Mouse (Mus musculus): ENCODE data around the gene Dtx1. TPM values are rescaled to one million over a fixed set of nuclear protein-coding genes. Genes with fewer than 3 reads are reported as not detected.

Gene Dtx1
- polyA plus RNA-seq, 1 experiment from 2014 or later = 5.0 TPM

DNA sequence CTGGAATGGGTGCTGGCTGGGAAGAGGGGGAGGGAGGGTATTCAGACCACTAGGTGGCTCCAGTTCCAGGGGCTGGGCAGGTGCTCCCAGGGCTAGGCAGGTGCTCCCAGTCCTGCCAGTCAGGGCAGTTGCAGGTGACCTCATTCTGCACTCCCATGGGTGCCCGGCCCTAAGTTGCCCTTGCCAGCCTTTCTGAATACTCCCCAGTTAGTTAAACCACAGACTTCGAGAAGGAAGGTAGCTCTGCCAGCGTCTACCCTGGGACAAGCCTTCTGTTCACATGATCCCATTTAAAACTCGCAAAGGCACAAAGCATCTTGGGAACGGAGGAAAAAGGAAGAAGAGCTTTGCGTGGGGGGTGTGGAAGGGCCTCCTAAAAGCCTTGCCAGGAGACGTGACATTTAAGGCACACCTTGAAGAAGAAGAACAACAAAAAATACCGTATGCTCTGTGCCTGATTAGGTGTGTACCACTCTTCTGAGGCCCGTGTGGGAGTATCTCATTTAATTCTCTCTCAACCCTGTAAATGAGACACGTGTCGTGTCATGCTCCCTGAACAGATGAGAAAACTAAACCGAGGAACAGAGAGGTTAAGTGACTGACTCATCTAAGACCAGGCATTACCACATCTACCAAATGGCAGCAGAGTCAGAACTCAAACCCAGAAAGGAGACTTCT, 63.8 kb downstream of the Dtx1 start:
- H3K9ac ChIP-seq (ENCODE audit: low read depth, low read length) = no peak overlapping the region
- H3K4me1 ChIP-seq (replicated peaks; ENCODE audit: control insufficient read depth, insufficient read depth, low read length) = peaks cover 2% of the 10 kb centered on the region; the same call in 1 of the 2 replicates
- WGBS = 42% methylated on average over 12 of the region's 12 CpGs
- no peak overlapping the region for H3K4me3 ChIP-seq (ENCODE audit: low read depth, low read length)
- peaks cover 31% of the 10 kb centered on the region for H3K27me3 ChIP-seq (ENCODE audit: control insufficient read depth, insufficient read depth, low read length)
- H3K4me2 ChIP-seq (replicated peaks; ENCODE audit: low read depth, low read length) = no peak overlapping the region
- DNase-seq (ENCODE audit: low spot score) = no peak
- no peak for ATAC-seq (ENCODE audit: low FRiP score)
- no peaks in the 10 kb centered on the region for H3K9me3 ChIP-seq (ENCODE audit: control insufficient read depth, low read length)
- H3K27ac ChIP-seq (ENCODE audit: low read depth, low read length) = no peak overlapping the region
- H3K36me3 ChIP-seq (ENCODE audit: control insufficient read depth, insufficient read depth, low read length) = no peaks in the 10 kb centered on the region

DNA sequence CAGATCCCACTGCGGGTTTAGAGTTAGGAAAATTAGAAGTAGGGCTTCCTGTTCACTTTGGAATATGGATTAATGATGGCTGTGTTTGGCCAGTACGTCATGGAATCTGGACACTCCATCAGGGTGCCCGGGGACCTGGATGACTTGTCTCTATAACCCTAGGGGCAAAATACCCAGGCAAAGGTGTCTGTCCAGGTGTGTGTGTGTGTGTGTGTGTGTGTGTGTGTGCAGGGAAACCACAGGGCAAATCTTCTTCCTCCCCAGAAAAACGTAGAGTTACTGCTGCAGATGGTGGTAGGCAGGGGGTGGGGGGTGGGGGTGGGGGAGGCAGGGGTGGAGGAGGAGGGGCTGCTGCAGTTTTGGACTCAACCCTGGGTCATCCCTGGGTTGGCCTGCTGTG, 64.4 kb downstream of the Dtx1 start:
- WGBS = 82% methylated on average over 3 of the region's 4 CpGs
- Histone ChIP-seq H3K36me3 (ENCODE audit: control insufficient read depth, insufficient read depth, low read length) (no peaks in the 10 kb centered on the region), H3K9ac (ENCODE audit: low read depth, low read length) (no peak overlapping the region), H3K9me3 (ENCODE audit: control insufficient read depth, low read length) (no peaks in the 10 kb centered on the region), H3K4me3 (ENCODE audit: low read depth, low read length) (no peak overlapping the region), H3K4me2 (replicated peaks; ENCODE audit: low read depth, low read length) (no peak overlapping the region), H3K27me3 (ENCODE audit: control insufficient read depth, insufficient read depth, low read length) (peaks cover 31% of the 10 kb centered on the region), H3K27ac (ENCODE audit: low read depth, low read length) (no peak overlapping the region), H3K4me1 (replicated peaks; ENCODE audit: control insufficient read depth, insufficient read depth, low read length) (peaks cover 2% of the 10 kb centered on the region; the same call in 1 of the 2 replicates)
- ATAC-seq (ENCODE audit: low FRiP score) (no peak), DNase-seq (ENCODE audit: low spot score) (no peak)

- DNase-seq (ENCODE audit: low spot score) (no peak), ATAC-seq (ENCODE audit: low FRiP score) (no peak)
- WGBS = 71% methylated on average over 6 of the region's 6 CpGs
Observed at GRCm38 (mm10) chr5:120645851-120646250, 65.9 kb downstream of the Dtx1 start.

GRCm38 (mm10) chr5:120644227-120644626, 67.5 kb downstream of the Dtx1 start:
- 91% methylated on average over 3 of the region's 3 CpGs for WGBS
- Histone ChIP-seq H3K9me3 (ENCODE audit: control insufficient read depth, low read length) (no peaks in the 10 kb centered on the region), H3K4me3 (ENCODE audit: low read depth, low read length) (no peak overlapping the region), H3K4me1 (replicated peaks; ENCODE audit: control insufficient read depth, insufficient read depth, low read length) (peaks cover 2% of the 10 kb centered on the region; the same call in 1 of the 2 replicates), H3K36me3 (ENCODE audit: control insufficient read depth, insufficient read depth, low read length) (no peaks in the 10 kb centered on the region), H3K27ac (ENCODE audit: low read depth, low read length) (no peak overlapping the region), H3K9ac (ENCODE audit: low read depth, low read length) (no peak overlapping the region), H3K4me2 (replicated peaks; ENCODE audit: low read depth, low read length) (no peak overlapping the region), H3K27me3 (ENCODE audit: control insufficient read depth, insufficient read depth, low read length) (peaks cover 16% of the 10 kb centered on the region)
- DNase-seq (ENCODE audit: low spot score) (no peak), ATAC-seq (ENCODE audit: low FRiP score) (no peak)

More at GRCm38 (mm10) chr5:120645851-120646250, 65.9 kb downstream of the Dtx1 start:
- H3K9ac ChIP-seq (ENCODE audit: low read depth, low read length) = no peak overlapping the region
- H3K4me1 ChIP-seq (replicated peaks; ENCODE audit: control insufficient read depth, insufficient read depth, low read length) = peaks cover 2% of the 10 kb centered on the region; the same call in 1 of the 2 replicates
- H3K4me3 ChIP-seq (ENCODE audit: low read depth, low read length) = no peak overlapping the region
- no peaks in the 10 kb centered on the region for H3K9me3 ChIP-seq (ENCODE audit: control insufficient read depth, low read length)
- H3K4me2 ChIP-seq (replicated peaks; ENCODE audit: low read depth, low read length) = no peak overlapping the region
- H3K27me3 ChIP-seq (ENCODE audit: control insufficient read depth, insufficient read depth, low read length) = peaks cover 31% of the 10 kb centered on the region
- H3K36me3 ChIP-seq (ENCODE audit: control insufficient read depth, insufficient read depth, low read length) = no peaks in the 10 kb centered on the region
- H3K27ac ChIP-seq (ENCODE audit: low read depth, low read length) = no peak overlapping the region

GRCm38 (mm10) chr5:120643365-120644085, 68.2 kb downstream of the Dtx1 start:
- WGBS = 83% methylated on average over 14 of the region's 14 CpGs
- ATAC-seq (ENCODE audit: low FRiP score) (no peak), DNase-seq (ENCODE audit: low spot score) (no peak)
- no peak overlapping the region for H3K4me3 ChIP-seq (ENCODE audit: low read depth, low read length)
- no peaks in the 10 kb centered on the region for H3K36me3 ChIP-seq (ENCODE audit: control insufficient read depth, insufficient read depth, low read length)
- peaks cover 9% of the 10 kb centered on the region for H3K27me3 ChIP-seq (ENCODE audit: control insufficient read depth, insufficient read depth, low read length)
- no peaks in the 10 kb centered on the region for H3K9me3 ChIP-seq (ENCODE audit: control insufficient read depth, low read length)
- H3K4me2 ChIP-seq (replicated peaks; ENCODE audit: low read depth, low read length) = no peak overlapping the region
- no peak overlapping the region for H3K9ac ChIP-seq (ENCODE audit: low read depth, low read length)
- H3K27ac ChIP-seq (ENCODE audit: low read depth, low read length) = no peak overlapping the region
- no peaks in the 10 kb centered on the region for H3K4me1 ChIP-seq (replicated peaks; ENCODE audit: control insufficient read depth, insufficient read depth, low read length)

GRCm38 (mm10) chr5:120640094-120640493, 71.6 kb downstream of the Dtx1 start:
- Histone ChIP-seq H3K9ac (ENCODE audit: low read depth, low read length) (no peak overlapping the region), H3K9me3 (ENCODE audit: control insufficient read depth, low read length) (no peaks in the 10 kb centered on the region), H3K4me1 (replicated peaks; ENCODE audit: control insufficient read depth, insufficient read depth, low read length) (no peaks in the 10 kb centered on the region), H3K4me2 (replicated peaks; ENCODE audit: low read depth, low read length) (no peak overlapping the region), H3K36me3 (ENCODE audit: control insufficient read depth, insufficient read depth, low read length) (no peaks in the 10 kb centered on the region), H3K27ac (ENCODE audit: low read depth, low read length) (no peak overlapping the region), H3K4me3 (ENCODE audit: low read depth, low read length) (no peak overlapping the region), H3K27me3 (ENCODE audit: control insufficient read depth, insufficient read depth, low read length) (no peaks in the 10 kb centered on the region)
- no peak for ATAC-seq (ENCODE audit: low FRiP score)
- WGBS = 91% methylated on average over 7 of the region's 7 CpGs
- no peak for DNase-seq (ENCODE audit: low spot score)

- Histone ChIP-seq H3K9ac (ENCODE audit: low read depth, low read length) (no peak overlapping the region), H3K27ac (ENCODE audit: low read depth, low read length) (no peak overlapping the region), H3K36me3 (ENCODE audit: control insufficient read depth, insufficient read depth, low read length) (no peaks in the 10 kb centered on the region), H3K4me3 (ENCODE audit: low read depth, low read length) (no peak overlapping the region), H3K9me3 (ENCODE audit: control insufficient read depth, low read length) (no peaks in the 10 kb centered on the region), H3K4me2 (replicated peaks; ENCODE audit: low read depth, low read length) (no peak overlapping the region), H3K27me3 (ENCODE audit: control insufficient read depth, insufficient read depth, low read length) (peaks cover 3% of the 10 kb centered on the region; the same call in 1 of the 2 replicates), H3K4me1 (replicated peaks; ENCODE audit: control insufficient read depth, insufficient read depth, low read length) (no peaks in the 10 kb centered on the region)
- WGBS = 89% methylated on average over 5 of the region's 5 CpGs
- DNase-seq (ENCODE audit: low spot score) = no peak
- ATAC-seq (ENCODE audit: low FRiP score) = no peak
Observed at GRCm38 (mm10) chr5:120635633-120636032, 76.1 kb downstream of the Dtx1 start.

DNA sequence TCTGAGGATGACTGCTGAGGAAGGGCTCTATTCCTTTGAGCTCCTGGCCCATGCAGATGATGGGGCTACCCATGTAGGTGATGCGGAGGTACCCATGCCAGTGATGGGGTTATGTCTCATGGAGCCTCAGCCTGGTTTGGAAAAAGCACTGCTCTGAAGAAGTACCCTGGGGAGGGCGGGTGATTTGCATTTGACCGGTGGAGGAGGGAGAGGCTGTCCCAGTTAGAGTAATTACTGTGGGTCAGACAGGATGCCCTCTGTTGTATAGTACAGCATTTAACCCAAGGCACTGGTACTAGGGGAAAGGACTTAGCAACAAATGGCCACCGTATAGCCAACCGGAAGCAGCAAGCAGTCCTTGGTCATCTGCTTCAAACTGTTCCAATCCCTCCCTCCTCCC, 76.9 kb downstream of the Dtx1 start:
- ATAC-seq (ENCODE audit: low FRiP score) = no peak
- H3K4me1 ChIP-seq (replicated peaks; ENCODE audit: control insufficient read depth, insufficient read depth, low read length) = no peaks in the 10 kb centered on the region
- no peak overlapping the region for H3K9ac ChIP-seq (ENCODE audit: low read depth, low read length)
- no peaks in the 10 kb centered on the region for H3K36me3 ChIP-seq (ENCODE audit: control insufficient read depth, insufficient read depth, low read length)
- no peak for DNase-seq (ENCODE audit: low spot score)
- no peaks in the 10 kb centered on the region for H3K9me3 ChIP-seq (ENCODE audit: control insufficient read depth, low read length)
- no peak overlapping the region for H3K4me3 ChIP-seq (ENCODE audit: low read depth, low read length)
- peaks cover 3% of the 10 kb centered on the region; the same call in 1 of the 2 replicates for H3K27me3 ChIP-seq (ENCODE audit: control insufficient read depth, insufficient read depth, low read length)
- 36% methylated on average over 5 of the region's 5 CpGs for WGBS
- H3K27ac ChIP-seq (ENCODE audit: low read depth, low read length) = no peak overlapping the region
- H3K4me2 ChIP-seq (replicated peaks; ENCODE audit: low read depth, low read length) = no peak overlapping the region

- ATAC-seq (ENCODE audit: low FRiP score) (no peak), DNase-seq (ENCODE audit: low spot score) (no peak)
- H3K4me3 ChIP-seq (ENCODE audit: low read depth, low read length) = no peak within 1 kb of the TSS
- no peaks in the 10 kb centered on the region for H3K9me3 ChIP-seq (ENCODE audit: control insufficient read depth, low read length)
- no peaks in the 10 kb centered on the region for H3K4me1 ChIP-seq (replicated peaks; ENCODE audit: control insufficient read depth, insufficient read depth, low read length)
- peaks cover 3% of the 10 kb centered on the region; the same call in 1 of the 2 replicates for H3K27me3 ChIP-seq (ENCODE audit: control insufficient read depth, insufficient read depth, low read length)
- H3K9ac ChIP-seq (ENCODE audit: low read depth, low read length) = no peak within 1 kb of the TSS
- no peaks in the 10 kb centered on the region for H3K36me3 ChIP-seq (ENCODE audit: control insufficient read depth, insufficient read depth, low read length)
- WGBS = 56% methylated on average over 9 of the region's 9 CpGs
- H3K4me2 ChIP-seq (replicated peaks; ENCODE audit: low read depth, low read length) = no peak within 1 kb of the TSS
- no peak within 1 kb of the TSS for H3K27ac ChIP-seq (ENCODE audit: low read depth, low read length)
Observed at GRCm38 (mm10) chr5:120634131-120634530, 77.6 kb downstream of the Dtx1 start, which contains the start of gene Cfap73. Gene Cfap73, minus strand, starts transcription at chr5:120634235.

Measured in hindbrain, embryonic 11.5 days (tissue).